Mouse (Mus musculus) adrenal gland, adult (tissue): ENCODE measurements around the gene Epas1.
A peak's percentile ranks its signal among the peaks of the same experiment; 100 is the strongest.

Experiments used
- DNase-seq, 2 experiments: peaks; one replicate each; pipeline ENCODE4 v3.0.0; 2022 to 2023; ENCODE audit warnings: low spot score in 1 of 2; ENCODE audit not compliant: inconsistent age in 2 of 2

Gene Epas1

DNA sequence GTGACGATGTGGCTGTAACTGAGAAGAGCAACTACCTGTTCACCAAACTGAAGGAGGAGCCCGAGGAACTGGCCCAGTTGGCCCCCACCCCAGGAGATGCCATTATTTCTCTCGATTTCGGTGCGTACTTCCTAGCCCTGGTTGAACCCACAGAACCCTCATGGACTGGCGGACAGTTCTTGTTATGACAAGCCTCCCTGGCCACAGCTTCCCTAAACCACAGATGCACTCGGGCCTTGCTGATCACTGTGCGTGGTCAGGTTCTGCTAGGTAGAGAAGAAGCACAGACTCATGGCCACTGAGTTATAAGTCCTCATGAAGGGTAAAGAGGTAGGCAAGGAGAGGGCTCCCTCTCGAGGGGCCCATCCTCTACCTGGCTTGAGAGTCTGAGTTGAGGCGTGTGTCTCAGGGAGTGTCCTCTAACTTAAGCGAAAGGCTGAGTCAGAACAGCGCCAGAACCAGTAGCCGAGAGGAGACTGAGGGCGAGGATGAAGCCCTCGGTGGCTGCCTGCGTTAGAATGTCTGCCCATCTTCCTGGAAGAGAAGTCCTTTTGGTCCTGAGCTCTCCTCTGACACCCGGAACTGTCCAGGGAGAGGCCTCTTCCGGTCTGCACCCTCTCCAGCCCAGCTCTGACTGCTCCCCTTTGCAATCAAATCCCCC lies 71.1 kb downstream of the Epas1 start:
- DNase-seq: no peak

DNA sequence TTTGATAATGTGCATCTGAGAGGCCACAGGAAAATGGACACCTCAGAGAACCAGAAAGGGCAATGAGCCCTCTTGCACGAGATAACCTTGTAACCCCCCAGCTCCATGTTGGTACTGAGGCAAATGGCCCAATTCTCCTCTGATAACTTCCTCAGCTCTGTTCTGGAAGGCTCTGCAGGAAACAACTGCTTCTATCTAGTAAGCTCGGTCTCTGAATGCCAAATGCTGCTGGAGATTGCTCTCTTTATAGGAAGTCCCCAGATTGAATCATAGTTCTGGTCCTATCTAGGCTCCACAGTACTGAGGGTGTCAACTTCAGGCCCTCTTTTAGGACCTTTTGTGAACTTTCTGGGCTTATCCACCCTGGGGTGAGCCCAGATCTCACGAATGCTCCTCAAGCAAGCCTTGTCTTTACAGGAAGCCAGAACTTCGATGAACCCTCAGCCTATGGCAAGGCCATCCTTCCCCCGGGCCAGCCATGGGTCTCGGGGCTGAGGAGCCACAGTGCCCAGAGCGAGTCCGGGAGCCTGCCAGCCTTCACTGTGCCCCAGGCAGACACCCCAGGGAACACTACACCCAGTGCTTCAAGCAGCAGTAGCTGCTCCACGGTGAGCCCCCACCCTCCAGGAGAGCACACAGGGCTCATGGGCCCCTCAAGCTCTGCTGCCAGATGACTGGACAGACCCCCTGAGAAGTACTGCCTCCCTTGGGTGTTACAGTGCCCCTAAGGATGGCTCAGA lies 71.8 kb downstream of the Epas1 start:
- no peak for DNase-seq

DNA sequence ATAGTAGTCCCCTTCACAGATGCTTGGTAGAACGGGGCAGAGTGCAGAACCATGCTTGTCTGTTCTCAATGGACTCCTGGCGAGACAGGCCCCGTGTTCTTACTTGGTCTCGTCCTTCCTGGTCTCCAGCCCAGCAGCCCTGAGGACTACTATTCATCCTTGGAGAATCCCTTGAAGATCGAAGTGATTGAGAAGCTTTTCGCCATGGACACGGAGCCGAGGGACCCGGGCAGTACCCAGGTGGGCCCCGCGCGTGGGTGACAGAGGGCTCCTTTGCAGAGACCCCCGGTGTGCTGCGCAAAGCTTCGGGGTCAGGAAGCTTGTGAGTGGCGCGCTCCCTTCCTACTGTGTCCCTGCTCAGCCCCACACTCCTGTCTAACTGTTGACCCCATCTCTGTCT lies 72.9 kb downstream of the Epas1 start:
- no peak for DNase-seq

DNA sequence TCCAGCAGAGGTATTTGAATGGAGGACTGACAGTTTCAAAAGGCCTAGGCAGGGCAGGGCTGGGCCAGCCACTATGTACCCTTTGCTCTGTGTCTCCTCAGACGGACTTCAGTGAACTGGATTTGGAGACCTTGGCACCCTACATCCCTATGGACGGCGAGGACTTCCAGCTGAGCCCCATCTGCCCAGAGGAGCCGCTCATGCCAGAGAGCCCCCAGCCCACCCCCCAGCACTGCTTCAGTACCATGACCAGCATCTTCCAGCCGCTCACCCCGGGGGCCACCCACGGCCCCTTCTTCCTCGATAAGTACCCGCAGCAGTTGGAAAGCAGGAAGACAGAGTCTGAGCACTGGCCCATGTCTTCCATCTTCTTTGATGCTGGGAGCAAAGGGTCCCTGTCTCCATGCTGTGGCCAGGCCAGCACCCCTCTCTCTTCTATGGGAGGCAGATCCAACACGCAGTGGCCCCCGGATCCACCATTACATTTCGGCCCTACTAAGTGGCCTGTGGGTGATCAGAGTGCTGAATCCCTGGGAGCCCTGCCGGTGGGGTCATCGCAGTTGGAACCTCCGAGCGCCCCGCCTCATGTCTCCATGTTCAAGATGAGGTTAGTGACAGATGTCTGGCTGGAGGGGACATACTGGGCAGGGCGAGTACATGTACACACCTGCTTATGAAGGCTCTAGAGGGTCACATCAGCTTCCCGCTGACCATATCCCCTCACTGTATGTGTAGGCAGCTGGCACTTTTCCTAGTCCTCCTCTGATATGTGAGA lies 74.1 kb downstream of the Epas1 start:
- no peak for DNase-seq

DNA sequence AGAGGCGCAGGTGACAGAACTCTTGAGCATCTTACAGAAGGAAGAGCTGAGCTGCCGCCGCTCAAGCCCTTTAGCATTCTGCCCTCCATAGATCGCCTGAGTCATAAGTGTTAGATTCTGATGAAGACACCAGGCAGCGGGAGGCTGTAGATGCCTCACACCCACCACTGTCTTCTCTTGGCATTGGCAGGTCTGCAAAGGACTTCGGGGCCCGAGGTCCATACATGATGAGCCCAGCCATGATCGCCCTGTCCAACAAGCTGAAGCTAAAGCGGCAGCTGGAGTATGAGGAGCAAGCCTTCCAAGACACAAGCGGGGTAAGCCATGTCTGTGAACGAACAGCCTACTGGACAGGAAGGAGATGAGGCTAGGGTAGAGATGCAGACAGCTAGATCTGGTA lies 75.0 kb downstream of the Epas1 start:
- no peak for DNase-seq

DNA sequence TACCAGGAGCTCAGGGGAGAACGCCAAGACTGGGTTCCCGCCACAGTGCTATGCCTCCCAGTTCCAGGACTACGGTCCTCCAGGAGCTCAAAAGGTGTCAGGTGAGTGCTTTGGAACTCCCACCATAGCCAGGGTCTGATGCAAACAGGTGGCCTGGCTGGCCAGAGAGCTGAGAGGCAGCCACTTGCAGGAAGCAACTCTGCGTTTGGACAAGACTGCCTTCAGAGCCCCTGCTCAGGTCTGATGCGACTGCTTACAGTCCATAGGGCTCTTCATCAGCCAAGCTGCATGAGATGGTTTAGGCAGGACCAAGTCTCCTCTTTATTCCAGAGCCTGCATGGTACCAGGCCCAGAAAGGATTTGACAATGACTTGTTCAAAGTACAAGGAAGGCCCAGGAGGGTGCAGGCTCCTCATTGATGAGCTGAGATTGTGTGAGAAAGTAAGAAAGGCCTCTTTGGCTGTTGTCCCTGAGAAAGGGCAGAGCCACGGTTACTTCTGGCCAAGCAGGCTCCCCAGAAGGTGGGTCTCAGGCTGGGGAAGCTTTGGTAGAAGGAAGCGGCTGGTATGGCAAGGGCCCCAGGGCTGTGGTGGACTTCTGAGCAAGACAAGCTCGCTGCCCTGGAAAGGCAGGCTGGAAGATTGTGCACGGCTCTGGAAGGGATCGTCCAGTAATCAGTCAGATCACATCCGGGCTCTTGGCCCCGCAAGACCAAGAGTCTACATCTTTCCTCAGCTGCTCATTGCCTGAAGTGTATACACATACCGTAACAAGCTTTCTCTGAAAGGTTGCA lies 76.1 kb downstream of the Epas1 start:
- DNase-seq: no peak

DNA sequence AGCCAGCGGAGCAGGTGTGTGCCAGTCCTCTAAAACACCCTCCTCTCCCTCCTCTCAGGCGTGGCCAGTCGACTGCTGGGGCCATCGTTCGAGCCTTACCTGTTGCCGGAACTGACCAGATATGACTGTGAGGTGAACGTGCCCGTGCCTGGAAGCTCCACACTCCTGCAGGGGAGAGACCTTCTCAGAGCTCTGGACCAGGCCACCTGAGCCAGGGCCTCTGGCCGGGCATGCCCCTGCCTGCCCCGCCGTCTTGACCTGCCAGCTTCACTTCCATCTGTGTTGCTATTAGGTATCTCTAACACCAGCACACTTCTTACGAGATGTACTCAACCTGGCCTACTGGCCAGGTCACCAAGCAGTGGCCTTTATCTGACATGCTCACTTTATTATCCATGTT lies 77.4 kb downstream of the Epas1 start:
- DNase-seq: no peak

DNA sequence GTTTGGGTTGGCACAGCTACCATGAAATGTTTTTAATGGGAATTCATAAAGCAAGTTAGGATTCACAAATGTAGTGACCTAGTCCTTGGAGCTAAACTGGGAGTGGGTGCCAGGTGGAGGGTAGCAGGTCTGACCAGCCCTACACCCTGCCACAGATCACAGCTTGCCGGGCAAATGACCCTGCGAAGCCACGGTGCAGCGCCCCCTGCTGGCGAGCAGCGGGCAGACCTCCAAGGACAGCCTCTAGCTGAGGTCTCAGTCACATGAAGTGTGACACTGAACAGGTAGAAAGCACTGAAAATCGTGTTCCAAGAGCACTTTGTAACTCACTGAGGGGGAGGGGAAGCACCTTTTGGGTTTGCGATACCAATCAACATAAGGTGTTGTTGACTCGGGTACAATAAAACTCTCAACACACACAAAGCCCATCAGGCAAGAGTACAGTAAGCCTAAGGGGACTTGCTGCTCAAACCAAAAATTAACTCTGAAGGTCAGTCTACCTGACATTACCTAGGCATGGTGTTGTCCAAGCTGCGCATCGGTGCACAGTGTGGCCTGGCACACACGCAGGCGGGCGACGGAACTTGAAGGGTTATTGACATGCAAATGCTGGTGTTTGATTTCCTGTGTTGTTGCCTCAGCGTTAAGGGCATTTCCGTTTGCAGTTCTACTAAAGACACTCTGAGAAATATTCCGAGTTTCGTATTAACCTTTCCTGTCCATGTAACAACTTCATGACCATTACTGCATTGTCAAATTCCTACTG lies 79.2 kb downstream of the Epas1 start:
- DNase-seq: peak; percentile 40 to 78

DNA sequence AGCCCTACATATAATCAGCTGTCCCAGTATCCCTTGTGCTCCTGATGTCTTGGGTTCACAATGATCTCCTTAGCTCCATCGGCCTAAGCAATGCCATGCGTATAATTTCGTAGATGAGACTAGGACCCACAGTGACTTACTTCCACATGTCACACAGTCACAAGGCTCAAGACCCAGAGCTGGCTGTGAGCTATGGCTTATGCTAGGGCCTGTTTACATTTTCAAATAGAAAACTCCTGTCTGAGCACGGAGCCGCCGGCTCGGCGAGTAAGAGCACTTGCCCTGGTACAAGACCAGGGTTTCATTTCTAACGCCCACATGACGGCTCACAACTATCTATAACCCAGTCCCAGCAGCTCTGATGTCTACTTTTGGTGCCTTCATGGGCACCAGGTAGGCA lies 80.4 kb downstream of the Epas1 start:
- DNase-seq: no peak

DNA sequence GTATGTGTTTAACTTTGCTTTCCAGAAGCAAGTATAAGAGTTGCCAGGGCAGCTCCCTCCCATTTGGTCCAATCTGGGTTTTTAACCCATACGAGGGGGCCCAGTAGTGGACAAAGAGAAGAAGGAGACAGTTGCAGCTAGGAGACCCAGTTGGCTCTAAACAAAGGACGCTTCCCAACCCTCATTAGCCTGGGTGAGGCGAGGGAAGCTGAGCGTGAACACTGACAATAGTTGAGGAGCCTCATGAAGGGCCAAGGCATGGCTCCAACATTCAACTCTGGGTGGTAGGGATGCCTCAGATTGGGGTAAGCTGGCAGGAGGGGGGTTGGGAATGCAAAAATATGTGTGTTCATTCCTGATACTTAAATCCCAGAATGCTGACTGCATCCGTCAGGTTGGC lies 85.8 kb downstream of the Epas1 start:
- DNase-seq: no peak

DNA sequence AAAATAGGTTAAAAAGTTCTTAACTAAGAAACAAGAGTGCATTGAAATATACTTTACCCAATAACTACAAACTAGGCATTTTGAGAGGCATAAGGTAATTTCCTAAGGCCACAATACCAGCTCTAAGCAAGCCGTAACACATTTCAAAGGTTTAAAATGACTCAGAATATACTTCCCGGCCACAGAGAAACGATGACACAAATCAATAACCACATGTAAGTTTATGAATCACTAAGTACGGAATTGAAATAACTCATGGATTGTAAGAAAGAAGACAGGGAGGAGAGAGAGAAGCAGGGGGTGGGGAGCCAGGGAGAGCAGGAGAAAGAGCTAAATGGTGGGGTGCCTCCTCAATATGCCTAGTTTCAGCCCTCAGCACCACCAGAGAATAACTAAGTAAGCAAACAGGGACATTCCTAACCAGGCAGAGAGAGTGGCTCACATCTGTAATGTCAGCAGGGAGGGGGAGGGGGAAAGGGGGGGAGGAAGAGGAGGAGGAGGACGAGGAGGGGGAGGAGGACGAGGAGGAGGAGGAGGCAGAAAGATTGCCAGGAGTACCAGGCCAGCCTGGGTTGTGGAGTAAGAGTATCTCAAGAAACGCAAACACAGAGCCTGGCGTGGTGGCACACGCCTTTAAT lies 97.3 kb downstream of the Epas1 start:
- DNase-seq: peak in 1 of 2 experiments; percentile 43

DNA sequence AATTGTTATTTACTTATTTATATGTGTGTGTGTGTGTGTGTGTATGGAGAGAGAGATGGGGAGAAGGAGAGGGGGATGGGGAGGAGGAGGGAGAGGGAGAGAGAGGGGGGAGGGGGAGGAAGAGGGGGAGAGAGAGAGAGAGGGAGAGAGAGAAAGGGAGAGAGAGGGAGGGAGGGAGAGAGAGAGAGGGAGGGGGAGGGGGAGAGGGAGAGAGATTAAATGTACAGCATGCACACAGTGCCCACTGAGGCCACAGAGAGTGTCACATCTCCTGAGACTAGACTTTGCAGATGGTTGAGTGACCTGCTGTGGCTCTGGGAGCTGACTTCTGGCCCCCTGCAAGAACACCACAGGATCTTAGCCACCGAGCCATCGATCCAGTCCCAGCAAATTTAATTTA lies 98.3 kb downstream of the Epas1 start:
- no peak for DNase-seq

DNA sequence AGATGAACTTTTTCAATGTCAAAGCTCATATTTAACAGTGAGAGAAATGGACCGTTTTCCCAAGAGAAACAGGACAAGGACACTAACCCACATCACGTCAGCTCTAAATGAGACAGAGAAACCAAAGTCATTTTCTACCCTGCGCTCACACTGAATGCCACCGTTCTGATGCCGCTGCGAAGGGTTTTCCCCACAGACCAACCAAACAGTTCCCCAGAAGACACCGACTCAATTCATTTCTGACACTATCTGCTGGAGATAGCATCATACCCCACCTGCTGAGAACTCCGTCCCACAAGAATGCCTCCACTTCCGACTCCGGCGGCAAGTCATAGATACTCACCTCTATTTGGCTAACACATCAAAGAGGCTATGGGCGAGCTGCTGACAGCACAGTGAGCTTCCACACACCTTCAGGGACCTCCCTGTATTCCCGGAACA lies 99.1 kb downstream of the Epas1 start:
- no peak for DNase-seq

DNA sequence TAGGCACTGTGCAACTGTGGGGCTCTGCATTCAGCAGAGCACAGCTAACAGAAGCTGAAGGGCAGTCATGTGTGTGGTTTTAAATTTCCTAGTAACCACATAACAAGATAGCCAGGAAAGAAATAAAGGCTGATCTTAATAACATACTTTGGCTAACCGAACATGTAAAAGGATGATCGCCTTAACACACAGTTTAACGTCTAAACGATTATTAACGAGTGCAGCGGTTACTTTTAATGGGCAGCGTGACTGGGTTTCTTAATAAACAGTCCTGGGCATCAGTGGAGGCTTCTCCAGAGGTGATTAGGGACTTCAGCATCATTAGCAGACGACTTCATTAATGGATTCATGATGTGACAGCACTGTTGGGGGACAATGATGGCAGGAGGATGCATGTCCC lies 117.1 kb downstream of the Epas1 start:
- DNase-seq: no peak

DNA sequence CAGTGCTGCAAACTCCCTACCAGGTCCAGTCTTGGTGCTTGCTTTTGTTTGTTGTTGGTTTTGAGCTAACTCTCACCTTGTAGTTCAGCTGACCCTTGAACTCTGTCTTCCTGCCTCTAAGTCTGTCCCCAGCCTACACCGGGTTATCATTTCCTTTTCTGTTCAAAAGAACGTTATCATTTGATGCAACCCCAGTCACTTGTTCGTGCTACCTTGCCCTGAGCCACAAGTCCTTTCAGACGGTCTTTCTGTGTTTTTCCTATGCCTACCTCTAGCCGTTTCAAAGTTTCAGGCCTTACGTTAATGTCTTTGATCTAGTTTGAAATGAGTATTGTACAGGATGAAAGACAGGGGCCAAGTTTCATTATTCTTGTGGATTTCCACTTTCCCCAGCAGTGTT lies 119.1 kb downstream of the Epas1 start:
- no peak for DNase-seq

DNA sequence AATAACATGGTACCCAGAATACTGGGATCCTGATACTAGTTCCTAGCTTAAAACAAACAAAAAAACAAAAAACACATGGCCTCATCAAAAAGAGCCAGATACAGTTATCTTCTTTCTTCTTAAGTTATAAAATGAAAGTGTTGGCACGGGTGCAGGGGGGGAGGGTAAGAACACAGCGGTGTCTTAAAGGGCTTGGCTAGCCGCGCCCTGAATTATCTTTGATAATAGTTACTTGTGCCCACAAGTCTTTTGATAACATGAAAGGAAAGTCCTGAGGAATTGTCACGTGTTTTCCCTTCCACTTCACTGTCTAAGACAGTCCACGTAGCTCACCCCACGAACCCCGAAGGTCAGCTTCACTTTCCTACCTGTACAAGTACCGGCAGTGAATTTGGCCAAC lies 123.4 kb downstream of the Epas1 start:
- DNase-seq: no peak

DNA sequence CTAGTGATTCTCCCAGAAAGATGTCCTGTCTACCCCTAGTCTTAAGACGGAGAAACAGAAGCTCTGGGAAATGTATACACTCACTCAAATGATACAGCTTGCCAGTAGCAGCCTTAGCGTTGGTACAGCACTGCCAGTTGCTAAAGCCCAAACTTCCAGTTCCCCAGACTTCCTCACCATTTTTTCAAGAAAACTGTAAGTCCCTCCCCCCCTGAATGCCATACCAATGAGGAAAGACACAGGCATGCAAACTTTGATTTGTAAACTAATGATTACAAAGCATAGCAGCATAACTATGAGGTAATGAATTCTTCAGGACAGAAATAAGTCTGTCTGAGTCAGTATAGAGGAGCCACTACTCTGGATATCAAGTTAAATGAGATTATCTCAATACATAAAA lies 124.2 kb downstream of the Epas1 start:
- no peak for DNase-seq

DNA sequence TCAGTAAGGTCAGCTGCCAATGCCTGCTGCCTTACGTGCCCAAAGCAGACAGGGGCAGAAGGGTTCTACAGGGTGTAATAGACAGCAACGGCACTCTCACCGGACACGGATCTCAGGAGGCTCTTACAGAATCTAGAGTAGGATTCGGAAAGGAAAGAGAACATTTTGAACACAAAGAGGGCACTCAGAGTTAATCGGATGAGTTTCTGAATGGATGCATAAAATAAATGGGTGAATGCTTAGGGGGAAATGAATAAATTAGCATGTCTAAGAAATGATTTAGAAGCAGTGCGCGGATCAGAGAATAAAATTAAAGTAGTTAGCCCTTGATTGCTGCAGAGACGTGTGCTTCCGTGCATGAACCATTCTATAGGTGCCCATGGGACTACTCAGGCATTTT lies 126.6 kb downstream of the Epas1 start:
- DNase-seq: no peak

DNA sequence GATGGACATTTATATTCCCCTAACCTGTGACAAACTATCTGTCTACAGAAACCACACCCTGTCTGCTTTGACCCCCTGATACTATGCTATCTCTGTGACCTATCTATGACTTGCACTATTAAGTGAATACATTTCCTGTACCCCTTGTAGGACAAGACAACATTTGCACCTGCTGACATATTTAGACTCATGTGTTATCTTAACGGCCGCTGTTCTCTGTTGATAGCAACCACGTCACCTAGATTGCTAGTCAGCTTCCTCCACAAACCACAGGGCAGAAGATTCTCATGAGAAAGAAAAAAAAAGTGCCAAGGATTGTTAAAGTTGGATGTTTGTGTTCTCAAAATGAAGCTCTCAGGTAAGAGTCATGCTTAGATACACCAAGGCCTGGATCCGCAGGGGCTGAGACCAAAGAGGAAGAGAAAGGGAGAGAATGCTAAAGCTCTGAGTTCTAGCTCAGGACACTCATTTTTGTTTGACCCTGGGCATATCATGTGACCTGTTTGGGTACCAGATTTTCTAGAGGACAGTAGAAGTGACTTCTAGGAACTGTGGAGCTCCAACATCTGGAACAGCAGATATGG lies 127.1 kb downstream of the Epas1 start:
- DNase-seq: no peak
